Mouse (Mus musculus) frontal cortex, postnatal 25 days (tissue): Measurements from ENCODE around the gene Tmem259.
"Not testable (repeated sequence)": the region's sequence is repeated elsewhere in the genome, so short reads cannot be mapped to it uniquely, and the experiment has no call there.

Experiments used
- DNase-seq, 2 experiments: peaks; one replicate each; pipeline ENCODE4 v3.0.0; 2022; ENCODE audit warnings: low spot score in 2 of 2

Gene Tmem259

DNA sequence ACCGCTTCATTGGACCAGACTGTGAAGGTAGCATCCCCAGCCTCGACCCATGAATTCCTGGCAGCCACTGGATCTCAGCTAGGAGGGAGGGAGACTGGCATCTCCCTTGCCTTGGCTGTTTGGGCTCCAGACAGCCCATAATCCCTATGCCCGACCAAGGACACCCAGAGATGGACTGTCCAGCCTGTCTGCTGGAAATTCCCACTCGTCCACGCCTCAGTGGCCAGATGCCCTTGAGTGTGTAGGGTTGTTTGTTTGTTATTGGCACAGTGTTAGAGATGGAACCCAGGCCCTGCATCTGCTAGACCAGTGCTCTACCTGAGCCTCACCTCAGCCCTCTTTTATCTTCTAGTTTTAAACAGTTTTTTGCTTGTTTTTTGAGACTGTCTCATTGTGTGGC, 18.8 kb downstream of the Tmem259 start:
- no peak for DNase-seq

DNA sequence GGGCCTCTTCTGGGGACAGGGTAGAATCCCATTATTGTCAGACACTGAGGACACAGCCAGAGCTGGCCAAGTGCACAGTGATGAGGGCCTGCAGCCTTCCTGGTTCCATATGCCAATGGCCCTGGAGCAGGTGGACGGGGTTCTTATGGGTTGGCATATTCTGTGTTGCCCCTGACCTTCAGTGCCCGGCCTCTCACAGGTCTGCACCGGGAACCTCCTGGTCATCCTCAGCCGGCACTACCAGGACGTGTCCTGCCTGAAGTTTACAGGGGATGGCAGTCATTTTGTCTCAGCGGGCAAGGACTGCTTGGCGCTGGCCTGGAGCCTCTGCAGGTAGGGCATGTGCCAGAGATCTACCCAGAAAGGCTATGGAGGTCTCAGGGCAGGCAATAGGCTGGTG, 19.4 kb downstream of the Tmem259 start:
- no peak for DNase-seq

DNA sequence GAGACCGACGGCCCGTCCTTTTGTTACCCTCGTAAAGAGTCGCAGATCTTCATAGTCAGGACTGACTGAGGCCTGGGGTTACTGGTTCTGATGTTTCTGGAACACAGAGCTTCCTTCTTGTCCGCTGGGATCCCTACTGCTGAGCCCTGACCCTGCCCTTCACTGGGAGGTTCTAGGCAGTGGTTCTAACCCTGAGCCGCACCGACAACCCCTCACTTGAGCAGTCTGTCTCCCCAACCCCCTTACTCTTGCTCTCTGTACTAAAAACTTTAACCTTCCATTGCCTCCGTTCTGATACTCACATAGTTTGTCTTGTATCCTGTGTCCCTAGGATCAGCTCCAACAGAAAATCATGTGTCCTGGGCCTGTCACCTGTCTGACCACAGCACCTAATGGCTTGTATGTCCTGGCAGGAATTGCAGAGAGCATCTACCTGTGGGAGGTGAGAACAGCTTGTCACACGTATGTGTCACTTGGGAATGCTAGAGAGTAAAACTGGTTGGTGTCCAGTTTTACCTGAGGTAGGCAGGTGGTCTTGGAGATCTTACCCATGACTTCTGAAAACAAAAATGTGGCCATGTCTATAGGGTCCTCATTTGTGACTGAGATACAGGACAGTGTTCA, 23.3 kb downstream of the Tmem259 start:
- no peak for DNase-seq

DNA sequence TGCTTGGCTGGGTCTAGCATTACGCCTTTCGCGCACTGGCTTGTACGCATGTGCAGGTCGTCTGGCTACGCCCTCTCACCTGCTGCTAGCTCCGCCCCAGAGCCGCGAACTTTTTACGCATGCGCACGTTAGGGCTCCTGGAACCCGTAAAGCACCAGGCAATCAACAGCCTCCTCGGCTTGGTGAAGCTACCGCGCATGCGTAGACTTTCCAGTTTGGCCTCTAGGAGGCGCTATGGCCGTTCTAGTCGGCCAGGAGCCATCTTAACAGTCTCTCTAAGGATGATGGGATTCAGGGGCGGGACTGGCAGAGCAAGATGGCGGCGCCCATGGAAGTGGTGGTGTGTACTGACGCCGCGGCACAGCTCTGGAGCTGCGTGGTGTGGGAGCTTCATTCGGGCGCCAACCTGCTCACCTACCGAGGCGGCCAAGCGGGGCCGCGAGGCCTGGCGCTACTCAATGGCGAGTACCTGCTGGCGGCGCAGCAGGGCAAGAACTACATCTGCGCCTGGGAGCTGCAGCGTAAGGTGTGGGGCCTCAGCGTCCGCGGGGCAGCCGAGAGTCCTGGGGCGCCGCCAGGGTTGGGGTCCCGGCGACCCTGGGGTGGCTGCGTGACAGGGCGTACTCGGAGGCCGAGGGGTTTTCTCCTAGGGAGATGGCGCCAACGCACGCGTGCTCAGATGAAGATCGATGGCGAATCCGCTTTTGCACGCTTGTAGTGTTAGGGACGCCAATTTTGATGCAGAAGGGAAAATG, 24.1 kb downstream of the Tmem259 start, which contains the start of gene Wdr18:
TSS of gene Wdr18 (plus strand) at position 306 of the 755 bp plus-strand sequence.
- peak; percentile 99 for DNase-seq

DNA sequence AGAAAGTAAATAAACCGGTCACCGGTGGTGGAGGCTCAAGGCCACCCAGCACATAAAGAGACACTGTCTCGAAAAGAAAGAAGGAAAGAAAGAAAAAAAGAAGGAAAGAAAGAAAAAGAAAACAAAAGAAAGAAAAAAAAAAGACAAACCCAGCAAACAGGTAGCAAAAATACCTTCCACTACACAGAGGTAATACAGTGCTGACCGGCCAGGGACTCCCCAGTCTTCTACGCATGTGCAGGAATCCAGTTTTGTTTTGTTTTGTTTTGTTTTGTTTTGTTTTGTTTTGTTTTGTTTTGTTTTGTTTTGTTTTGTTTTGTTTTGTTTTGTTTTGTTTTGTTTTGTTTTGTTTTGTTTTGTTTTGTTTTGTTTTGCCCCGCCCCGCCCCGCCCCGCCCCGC, 24.7 kb downstream of the Tmem259 start:
- DNase-seq, result not testable (repeated sequence)

DNA sequence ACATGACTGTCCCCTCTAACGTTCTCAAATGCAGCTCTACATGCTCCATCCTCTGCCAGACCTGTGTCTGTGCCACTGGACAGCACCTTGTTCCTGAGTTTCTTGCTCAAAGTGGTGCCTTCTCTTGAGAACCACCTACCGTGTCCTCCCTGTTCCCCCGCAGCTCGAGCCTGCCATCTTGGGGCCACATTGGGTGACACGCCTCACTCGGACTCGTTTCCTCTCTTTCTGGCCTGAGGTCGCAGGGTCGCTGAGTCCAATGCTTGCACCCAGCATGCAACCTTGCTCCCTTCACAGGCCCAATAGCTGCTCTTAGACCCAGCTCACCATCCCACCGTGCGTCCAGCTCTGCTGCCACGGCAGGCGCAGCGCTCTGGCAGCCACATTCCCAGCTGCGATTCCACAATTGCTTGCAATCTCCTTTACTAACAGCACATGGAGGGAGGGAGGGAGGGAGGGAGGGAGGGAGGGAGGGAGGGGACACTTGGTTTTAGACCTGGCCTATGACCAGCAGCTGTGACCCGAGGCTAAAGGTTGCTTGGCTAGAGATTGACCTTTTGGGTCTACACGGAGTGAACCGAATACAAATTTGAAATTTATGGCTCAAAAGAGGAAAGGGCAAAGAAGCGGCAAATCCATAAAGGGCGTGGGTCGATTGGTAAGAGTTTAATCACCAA, 25.9 kb downstream of the Tmem259 start:
- peak; percentile 49 to 74 for DNase-seq

DNA sequence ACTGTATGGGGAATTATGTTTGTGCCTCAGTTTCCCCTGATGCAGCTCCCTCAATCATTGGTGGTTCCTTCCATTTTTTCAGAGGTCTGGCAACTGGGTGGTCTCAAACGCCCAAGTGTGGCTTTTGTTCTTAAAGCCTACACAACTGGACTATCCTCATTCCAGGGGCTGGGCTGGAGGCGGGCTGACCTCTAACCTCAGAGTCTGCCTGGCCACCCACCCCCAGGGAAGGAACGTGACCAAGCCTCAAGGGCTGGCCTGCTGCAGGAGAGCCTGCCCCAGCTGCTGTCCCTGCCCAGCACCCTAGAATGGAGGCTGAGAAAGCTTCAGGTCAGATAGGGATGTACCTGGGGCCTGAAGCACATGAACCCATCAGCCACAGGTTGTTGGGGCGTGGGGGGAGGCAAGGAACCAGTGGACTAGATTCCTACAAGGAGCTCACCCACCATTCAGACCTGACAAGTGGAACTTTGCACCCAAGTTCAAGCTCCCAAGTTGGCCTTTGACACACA, 27.4 kb downstream of the Tmem259 start:
- no peak for DNase-seq

DNA sequence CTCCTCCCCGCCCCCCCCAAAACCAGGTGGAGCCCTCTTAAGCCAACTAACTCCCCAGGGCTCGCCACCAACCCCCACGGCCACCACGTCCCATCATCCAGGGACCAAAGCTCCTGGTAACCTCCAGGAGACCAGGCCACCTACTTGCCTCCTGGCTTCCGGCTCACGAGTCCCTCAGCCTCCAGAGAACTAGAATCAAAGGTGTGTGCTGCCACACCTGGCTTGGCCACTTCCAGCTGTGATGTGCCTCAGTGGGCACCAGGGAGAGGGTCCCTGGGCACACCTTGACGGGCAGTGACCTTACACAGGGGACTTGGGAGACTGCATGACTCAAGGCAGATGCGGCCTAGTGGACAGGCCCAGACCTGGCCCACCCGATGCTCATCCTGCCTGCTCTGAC, 28.4 kb downstream of the Tmem259 start:
- no peak for DNase-seq

DNA sequence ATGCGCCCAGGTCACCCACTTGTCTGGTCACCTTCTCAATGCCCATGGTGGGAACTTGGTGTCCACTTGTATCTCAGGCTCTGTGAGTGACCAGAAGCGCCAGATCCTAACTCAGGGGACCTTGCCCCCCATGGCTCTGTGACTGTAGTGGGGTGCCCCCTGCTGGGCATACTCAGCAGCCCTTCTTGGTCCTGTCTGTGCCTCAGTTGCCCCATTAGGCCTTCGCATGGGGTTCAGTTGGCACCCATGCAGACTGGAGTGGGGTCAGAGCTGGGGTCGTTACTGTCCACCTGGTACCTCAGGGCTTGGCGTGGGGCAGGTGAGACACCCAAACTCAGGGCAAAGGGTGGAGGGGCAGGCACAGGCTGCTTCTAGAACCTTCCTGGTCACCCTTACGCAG, 30.2 kb downstream of the Tmem259 start:
- no peak for DNase-seq

DNA sequence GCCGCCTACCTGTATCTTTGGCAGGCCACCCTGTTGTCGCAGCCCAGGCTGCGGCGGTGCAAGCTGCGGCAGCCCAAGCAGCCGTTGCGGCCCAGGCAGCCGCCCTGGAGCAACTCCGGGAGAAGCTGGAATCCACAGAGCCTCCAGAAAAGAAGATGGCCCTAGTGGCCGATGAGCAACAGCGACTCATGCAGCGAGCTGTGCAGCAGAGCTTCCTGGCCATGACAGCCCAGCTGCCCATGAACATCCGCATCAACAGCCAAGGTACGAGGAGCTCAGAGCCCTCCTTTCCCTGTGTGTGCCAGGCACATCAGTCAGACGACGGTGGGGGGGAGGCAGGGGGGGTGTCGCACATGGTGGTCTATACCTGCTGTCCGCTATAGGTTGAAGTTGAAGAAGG, 33.5 kb downstream of the Tmem259 start:
- DNase-seq, result no peak

DNA sequence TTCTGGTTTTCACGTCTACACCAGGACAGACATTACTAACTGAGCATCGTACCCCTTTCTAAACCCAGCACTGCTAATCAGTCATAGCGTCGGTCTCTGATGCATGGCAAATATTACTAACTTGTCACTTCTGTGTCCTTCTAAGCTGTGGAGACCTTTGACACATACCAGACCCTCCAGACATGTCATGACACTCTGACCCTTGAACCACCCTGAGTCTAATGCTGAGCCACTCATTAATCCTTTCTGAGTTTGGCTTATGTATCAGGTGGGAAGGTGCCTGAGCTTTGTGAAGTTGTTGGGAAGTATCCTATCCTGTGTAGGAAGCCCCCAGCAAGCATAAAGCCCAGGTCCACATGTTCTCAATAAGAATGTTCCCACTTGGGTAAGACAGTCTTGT, 34.3 kb downstream of the Tmem259 start:
- no peak for DNase-seq

DNA sequence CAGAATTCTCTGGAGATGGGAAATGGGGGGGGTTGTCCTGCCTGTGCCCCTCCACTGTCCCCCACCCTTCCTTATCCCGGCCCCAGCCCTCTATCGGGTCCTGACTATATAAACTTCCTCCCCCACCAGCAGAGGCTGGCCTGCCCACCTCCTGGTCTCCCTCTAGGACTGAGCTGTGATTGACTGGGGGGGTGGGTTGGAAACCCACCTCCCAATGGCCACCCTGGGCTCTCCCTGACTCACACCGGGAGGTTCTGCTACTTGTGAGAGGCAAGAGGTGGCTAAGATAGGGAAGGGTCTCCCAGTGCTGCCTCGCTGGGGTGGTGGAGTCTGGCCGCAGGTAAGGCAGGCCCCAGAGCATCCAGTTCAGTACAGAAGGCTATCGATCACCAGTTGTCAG, 36.6 kb downstream of the Tmem259 start:
- DNase-seq, result no peak

DNA sequence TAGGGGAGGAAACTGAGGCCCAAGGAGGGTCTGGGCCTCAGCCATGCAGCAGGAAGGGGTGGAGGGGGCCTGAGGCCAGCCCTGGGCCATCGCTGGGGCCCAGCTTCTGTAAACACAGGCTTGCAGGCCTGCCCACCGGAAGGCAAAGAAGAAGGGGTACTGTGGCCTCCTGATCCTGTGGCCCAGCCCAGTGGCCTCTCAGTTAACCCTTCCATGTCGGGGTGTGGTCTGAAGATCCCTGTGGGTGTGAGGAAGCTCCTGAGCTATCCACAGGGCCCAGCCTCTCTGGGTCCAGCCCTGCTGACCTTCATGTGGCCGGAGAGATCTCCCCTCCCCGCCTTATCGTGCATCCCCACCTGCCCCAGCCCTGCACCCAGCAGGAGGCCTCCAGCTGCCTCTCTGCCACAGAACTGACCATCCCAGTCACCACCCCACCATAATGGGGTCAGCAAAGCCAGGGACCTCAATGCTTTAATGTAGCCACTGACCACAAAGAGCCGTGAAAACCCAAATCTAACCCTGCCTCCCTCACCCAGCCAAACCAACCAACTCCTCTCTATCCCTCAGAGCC, 37.3 kb downstream of the Tmem259 start:
- no peak for DNase-seq

DNA sequence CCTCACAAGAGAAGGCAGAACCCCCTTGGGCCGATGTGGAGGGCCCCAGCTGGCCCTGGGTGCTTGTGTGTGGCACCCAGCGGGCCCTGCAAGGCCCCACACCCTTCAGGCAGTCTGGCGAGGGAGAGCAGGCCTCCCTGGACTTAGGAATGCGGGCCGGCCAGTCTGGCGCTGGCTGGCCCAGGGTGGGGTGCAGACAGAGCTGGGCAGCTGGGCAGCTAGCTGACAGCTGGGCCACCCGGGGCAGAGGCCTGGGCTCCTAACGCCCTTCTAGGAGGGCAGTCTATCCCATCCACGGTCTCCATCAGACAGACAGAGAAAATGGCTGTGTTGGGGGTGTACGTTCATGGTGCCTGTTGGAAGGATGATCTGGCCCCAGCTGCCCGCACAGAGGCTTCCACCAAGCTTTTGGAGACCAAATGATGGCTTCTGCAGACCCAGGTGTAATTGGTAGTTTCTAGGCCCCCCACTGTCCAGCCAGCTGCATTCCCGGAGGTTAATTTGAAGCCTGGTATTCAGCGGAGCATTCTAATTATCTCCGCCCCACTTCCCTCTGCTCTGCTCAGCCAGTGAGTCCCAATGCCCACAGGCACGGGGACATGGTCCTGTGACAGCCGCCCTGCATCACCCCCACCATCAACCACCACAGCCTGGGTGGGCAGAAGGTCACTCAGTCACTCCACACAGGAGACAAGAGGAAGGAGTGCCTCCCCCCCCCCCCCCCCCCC, 38.5 kb downstream of the Tmem259 start:
- DNase-seq, result no peak

DNA sequence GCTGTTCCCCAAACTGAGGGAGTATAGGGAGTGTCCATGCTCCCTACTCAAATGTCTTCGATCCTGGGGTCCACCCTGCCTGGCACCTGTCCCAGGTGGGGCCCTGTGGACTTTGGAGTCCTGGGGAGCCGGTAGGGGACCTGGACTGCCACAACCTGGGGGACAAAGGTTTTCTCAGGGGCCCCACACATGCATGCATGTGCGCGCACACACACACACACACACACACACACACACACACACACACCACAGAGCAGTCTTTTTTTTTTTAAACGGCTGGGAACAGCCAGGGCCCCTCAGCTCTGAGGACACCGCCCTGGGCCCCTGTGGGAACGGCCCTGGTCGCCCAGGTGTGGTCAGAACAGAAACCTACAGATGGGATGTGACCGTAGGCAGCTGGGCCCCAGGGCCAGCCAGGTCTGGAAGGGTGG, 40.6 kb downstream of the Tmem259 start:
- no peak for DNase-seq

DNA sequence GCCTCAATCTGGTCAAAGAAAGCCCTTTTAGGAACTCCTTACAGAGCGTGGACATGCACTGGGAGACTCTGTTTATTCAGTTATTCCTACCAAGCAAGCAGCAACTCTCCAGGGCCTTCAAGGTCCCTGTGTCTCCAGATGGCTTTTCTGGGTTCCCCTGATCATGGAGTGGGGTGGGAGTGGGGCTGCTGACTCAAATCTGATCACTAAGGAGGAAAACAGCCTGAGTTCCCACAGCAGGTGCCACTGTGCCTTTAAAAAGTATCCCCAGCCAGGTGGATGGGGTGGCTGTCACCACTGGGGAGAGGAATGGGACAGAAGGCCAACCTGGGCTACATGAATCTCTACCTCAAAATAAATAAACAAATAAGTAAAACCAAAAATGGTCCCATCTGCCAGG, 41.1 kb downstream of the Tmem259 start:
- no peak for DNase-seq

DNA sequence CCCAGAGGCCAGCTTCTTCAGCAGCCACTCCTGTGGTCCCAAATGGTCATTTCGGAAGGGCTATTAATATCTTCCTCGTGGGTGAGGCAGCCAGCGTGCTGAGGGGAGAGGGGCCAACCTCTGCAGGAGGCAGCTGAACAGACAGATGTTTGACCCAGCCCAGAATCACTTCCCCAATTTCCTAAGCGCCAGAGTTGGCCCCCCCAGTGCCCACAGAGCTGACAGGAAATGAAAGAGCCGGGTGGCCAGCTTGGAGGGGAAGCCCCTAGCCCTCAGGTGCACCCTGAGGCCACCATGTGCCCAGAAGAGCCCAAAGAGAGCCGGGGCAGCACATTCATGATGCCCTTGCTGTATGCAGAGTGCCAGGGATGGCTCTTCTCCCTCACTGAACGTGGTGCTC, 43.4 kb downstream of the Tmem259 start:
- no peak for DNase-seq

DNA sequence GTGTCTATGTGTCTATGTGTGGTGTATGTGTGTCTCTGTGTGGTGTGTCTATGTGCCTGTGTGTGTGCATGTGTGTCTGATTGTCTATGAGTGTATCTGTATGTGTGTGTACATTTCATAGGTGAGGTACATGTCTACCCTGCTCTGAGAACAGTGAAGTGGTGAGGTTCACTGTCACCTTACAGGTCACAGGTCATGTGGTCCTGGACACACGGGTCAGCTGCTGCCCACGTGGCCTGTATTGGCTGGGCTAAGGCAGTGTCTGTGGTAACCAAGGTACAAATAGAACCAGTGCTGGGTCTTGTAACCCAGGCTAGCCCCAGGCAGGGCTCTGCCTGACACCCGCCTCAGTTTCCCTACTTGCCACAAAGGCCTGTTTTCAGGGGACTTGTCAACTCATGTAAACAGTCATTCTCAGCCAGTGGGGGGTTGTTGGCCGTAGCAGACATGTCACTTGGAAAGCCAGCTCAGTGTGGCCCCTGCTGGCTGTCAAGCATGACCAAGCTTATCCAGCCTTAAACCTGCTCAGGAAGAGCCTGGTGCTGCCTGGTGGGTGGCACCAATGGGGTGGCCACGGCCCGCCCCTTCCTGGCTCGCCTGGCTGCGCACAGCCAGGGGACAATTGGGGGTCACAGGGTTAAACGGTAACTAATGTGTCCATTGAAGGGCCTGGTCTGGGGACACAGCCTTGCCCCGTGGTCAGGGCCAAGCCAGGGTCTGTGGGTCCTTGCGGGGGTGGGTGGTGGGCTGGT, 46.2 kb downstream of the Tmem259 start:
- DNase-seq, result no peak

DNA sequence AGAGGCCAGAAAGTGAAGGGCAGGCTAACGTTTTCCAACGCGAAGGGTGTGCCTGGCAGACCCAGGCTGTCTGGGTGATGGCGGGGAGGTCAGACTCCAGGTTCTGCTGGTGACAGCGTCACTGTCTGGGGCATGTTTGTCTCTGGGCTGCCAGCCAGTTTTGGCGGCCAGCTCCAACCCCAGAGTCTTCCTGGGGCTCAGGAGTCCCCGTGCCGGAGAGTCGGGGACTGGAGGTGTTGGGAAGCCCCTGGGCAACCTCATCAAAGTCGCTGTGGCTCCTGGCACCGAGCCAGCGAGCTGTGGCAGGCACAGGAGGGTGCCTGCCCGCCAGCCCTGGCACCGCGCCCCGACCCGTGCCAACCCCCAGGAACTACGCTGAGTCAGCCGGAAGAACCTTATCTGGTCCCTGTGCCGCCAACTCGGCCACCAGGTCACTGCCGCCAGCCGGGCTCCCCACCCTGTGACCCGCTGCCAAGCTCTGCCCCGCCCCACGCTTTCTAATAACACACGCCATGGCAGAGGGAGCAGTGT, 47.2 kb downstream of the Tmem259 start:
- DNase-seq, result no peak

DNA sequence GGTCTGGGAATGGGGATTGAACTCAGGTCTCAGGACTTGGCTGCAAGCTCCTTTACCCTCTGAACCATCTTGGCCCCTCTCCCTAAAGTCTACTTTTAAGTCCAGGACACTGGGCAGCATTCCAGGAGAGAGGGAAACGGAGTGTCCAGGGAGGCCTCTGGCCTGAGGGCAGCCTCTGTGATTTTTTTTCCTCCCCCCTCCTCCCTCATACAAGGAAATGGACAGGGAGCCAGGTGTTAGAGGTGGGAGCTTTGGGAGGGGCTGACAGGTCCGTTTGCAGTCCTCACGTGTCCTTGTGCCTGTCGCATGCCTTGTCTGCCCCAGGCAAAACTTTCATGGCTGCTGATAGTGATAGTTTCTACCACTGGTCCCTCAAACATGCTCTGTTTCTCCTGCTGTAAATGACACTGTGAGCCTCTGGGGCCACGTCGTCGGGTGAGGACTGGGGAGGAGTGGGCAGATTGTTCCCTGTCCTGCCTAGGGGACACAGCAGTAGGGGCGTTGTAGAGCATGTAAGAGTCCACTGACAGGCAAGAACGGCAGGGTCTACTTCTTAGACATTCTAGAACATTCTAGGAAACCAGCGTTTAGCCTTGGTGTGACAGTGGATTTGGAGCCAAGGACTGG, 47.7 kb downstream of the Tmem259 start:
- DNase-seq, result no peak
